Mouse (Mus musculus) monocyte, adult 5-6 weeks (primary cell): ENCODE data around the gene Myh9. TPM values are rescaled to one million over a fixed set of nuclear protein-coding genes. Genes with fewer than 3 reads are reported as not detected.
"Not testable (repeated sequence)": the region's sequence is repeated elsewhere in the genome, so short reads cannot be mapped to it uniquely, and the experiment has no call there.

Experiments used
- ATAC-seq: fragments of 153-309, 156-312 bp; replicated peaks from 2 replicates; pipeline ENCODE4 v1.8.0; 2017; ENCODE audit warnings: mild to moderate bottlenecking; ENCODE audit not compliant: low TSS enrichment, insufficient number of reproducible peaks, severe bottlenecking, poor library complexity, low FRiP score
- total RNA-seq: library from RNA; stranded (forward); fragments of 200-1000, 200-491, 200-594 nt; gene quantifications from 3 replicates; pipeline ENCODE4 v1.2.3, GENCODE M21; 2017

Myh9 gene
- total RNA-seq, 1 experiment from 2014 or later = 908 TPM

DNA sequence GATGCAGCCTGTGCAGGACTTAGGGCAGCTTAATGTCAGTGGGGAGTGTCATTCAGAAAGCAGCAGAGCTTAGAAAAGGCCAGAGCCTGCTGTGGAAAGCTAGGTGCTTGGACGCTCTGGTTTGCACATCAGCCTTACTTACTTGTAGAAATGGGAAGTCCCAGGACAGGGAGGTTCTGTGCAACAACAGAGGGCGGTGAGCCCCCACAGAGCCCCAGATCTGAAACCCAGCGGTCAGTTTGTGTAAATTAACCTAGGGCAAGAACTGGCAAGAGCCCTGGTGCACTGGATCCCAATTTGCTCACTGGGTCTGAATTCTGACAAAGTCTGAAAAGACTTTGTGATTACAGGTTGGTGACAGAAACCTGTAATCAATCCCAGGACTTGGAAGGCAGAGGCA is 5.1 kb upstream of the Myh9 start:
- ATAC-seq = no peak

DNA sequence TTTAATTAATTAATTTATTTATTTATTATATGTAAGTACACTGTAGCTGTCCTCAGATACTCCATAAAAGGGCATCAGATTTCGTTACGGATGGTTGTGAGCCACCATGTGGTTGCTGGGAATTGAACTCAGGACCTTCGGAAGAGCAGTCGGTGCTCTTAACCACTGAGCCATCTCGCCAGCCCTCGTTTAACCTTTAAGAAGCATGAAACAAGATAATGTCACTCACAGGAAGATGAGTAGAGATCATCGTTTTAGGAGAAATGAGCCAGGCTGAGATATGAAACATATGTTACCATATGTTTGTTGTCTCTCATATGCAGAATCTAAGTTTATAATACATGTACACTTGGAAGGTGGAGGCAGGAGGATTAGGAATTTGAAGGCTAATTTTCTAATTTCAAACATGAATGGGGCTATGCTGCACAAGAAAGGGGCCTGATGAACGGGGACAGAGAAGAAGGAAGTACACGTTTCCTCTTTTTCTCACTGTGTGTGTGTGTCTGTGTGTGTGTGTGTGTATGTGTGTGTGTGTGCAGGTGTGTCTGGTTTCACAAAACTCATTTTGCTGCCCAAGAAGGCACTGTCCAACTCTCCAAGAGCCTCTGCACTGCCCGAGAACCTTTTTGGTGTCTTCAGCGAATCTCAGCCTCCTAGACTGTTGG is 4.1 kb upstream of the Myh9 start:
- peak; percentile 18; the same call in 1 of the 2 replicates for ATAC-seq

DNA sequence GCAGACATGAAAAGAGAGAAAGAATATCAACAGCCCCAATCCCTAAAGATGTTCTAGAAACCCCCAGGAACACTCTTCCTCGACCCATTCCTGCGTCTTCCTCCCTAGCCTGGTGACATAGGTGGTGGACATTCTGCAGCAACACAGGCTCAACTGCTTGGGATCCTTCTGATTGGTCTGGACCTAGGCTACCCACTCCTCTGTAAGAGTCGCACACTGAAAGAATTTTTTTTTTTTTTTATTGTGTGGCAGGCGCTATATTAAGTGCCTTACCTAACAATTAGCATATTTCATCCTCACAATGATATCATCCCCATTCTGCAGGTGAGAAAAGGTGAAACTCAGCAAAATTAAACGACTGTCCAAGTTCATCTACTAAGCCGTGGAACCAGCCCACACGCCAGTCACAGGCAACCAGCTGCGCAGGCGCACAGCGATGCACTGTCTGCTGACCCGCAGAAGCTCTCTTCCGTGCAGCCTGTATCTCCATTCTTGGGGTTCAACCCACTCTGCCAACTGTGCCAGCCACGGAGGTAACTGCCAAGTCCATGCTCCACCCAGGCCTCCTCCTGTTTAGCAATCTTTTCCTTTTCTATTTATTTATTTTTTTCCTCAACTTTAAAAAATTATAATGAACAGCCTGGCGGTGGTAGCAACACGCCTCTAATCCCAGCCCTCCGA is 3.1 kb upstream of the Myh9 start:
- ATAC-seq = no peak

DNA sequence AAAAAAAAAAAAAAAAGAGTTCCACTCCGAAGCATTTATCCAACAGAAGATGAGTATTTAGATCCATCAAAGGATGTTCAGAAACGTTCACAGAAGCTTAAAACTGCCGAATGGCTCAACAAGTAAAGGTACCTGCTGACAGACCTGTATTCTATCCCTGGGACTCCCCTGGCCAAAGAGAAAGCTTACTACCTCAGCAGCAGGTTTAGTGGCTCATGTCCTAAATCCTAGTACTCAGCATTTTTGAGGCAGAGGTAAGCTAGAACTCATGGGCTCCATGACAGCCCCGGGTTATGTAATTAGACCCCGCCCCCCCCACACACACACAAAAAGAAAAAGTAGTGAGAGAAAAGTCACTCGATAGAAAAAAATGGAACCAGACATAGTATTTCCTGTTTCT is 2.1 kb upstream of the Myh9 start:
- ATAC-seq = no peak

DNA sequence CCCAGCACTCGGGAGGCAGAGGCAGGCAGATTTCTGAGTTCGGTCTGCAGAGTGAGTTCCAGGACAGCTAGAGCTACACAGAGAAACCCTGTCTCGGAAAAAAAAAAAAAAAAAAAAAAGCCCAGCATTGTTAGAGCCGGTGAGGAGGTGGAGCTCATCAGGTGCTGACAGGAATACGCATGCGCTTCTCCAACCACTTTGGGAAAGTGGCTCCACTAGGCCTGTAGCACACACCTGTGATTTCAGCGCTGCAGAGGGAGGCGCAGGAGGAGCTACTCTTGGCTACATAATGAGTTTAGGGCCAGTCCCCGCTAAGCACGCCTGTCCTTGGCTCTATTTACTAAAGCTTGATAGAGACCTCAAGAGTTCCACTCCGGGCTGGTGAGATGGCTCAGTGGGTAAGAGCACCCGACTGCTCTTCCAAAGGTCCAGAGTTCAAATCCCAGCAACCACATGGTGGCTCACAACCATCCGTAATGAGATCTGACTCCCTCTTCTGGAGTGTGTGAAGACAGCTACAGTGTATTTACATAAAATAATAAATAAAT is 1.6 kb upstream of the Myh9 start:
- not testable (repeated sequence) for ATAC-seq

DNA sequence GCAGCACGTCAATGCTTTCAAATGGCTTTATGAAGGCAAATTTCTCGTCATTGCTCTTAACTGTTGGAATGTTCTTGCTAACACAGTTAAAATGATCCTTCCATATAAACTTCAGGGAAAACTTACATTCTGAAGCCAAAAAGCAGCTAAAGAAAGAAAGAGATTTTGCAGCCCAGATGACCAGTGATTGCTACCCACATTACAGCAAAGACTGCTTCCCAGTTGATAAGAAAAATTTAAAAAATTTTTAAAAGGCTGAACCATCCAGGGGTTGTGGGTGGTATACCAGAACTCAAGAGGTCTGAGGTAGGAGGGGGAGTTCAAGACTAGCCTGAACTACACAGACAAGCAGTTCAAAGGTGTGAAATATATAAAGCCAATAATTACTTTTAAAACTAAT is 1.1 kb upstream of the Myh9 start:
- ATAC-seq = no peak

DNA sequence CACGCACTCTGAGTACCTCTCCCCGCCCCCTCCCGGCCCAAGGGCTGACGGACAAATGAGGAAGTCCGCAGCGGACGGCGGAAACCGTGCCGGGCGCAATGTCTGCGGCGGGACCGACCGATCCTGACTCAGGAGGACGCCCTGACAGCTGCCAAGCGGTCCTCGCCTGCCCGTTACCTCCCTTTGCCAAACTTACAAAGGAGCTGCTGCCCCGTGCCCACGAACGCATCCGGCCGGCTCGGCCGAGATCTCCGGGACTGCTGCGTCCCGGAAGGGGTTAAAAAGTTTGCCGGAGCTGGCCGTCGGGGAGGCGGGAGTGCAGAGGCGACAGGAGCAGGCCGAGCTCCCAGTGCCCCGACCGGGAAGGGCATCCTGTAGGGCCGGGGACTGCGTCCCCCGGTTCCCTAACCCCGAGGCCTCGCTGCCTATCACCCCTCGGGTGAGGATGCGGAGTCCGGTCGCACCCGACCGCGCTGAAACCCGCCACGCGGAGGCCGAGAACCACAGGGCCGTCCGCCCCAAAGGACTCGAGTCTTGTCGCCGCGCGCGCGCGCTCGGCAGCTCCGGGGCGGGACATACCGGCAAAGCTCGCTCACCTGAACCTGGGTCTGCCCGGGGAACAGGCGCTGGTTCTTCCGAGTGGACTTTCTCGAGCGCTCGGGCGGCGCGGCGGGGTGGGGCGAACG is 471 bp downstream of the Myh9 start:
- peak; percentile 14; the same call in 1 of the 2 replicates for ATAC-seq

DNA sequence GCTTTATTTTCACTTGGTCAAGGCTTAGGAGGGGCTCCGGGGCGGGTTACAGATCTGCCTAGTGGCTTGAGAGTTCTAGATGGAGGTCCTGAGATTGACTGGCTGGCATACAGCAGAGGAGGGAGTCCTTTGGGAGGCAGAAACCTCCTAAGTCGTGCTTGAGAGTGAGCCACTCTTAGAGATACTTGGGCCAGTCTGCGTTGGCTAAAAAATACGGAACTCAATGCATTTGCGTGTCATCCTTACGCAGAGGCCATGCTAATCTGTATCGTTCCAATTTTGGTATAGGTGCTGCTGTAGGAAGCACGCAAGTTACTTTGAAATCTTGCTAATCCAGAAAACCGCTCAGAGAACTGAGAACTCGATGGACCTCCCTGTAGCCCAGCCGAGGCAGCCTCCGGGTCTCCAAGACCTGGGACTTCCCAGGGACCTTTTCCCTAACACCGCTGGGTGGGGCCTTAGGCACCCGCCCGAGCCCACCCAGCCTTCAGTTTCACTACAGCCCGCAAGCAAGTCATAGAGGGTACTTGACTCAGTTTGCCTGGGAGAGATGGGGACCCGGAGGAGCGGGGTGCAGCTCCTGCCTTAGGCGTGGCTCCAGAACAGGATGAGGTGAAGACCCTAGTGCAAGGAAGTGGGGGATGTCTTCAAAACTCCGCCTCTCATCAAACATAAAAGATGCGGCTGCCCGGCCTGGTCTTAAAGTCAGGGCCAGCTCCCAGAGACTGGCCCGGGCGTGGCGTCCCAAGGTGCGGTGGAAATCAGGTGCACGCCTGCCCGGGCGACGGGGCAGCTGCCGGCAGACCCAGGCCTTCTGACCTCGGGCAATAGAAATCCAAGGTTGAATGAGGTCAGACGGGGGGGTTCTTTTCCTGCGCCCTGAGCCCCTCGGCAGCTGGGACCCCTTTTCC is 1.3 kb downstream of the Myh9 start:
- peak; percentile 16; the same call in 1 of the 2 replicates for ATAC-seq

DNA sequence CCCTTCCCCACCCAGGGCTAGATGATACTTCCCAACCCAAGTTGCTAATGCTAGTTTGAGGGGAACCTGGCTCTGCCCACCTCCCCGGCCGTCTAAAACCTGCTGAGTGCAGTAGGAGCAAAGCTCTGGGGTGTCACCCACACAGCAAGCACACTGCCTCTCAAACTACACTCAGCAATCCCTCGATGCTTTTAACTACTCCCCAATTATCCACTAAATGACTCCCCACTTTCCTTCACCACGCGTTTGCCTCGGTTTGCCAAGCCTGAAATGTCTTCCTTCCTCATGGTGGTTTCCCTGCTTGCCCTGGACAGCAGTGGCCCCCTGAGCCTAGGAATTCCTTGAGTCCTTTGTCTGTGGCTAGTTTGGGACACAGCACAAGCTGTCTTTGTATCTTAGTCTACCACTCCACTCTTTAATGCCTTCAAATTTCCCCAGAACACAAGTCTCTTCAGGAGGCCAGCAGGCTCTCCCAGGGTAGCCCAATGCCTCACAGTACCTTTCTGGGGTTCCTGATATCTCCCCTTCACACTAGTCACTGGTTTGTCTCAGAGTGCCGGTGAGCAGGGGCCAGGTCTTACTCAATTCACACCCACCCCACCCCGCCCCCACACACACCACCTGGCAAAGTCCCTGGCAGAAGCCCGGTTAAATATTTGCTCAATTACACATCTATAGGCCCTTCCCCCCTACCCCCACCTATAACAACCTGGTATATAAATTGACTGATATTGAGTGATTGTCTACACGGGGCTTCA is 2.3 kb downstream of the Myh9 start:
- no peak for ATAC-seq

DNA sequence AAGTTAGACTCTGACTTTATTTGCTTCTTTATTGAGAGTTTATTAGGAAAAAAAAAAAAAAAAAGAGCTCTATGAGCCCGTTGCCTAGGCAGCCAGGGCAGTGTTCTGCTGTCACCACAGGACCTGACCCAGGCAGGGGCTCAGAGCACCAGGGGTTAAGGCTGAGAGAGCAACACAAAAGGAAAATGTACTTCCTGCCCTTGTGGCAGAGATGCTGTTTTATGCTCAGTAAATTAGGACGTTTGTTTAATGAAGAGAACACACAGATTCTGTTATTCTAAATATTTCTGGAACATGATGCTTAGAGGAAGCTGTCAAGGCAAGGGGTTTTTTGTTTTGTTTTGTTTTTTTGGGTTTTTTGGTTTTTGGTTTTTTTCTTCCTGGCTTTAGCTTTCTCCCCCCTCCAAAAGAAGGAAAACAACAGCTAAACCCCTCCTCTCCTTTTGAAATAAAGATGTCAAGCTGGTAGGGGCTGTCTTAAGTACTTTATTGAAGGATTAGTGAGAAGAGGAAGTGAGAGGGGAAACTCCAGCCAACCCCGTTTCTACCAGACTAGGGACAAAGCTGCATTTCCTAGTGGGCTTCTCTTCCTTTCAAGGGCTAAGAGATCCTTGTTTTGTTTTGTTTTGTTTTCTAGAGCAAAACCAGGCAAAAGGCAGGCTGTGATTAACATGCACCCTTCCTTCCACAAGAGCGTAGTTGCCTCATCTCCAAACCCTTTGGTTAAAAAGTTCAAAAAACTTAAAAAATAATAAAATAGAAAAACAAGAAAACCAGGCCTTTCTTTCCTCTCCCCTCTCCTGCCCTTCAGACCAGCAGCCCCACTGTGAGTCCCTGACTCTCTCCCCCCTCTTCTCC is 3.2 kb downstream of the Myh9 start:
- no peak for ATAC-seq

DNA sequence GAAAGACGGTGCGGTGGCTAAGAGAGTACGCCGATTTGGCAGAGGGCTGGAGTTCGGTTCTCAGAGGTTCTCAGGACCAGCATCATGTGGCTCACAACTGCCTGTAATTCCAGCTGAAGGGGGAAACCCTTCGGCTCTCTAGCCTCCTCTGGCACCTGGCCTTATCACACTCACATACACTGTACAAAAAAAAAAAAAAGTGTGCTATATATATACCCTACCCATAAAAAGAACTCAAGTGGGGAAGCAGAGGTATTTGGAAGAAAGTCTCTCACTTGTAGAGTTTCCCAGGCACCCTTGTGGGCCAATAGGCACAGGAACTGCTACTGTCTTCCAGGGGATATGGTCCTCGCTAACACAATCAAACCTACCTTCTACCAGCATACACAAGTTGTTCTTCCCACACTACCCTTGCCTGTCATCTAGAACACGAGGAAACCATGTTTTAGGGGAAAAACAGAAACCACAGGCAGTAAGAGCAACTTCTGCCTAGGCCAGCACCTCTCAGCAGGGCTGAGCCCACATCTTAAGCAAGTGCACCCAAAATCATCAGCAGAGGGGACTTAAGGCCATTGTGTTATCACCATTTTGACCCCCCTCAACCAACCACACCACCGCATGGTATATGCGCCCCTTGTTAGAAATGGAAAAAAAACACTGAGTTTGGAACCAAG is 4.4 kb downstream of the Myh9 start:
- no peak for ATAC-seq

DNA sequence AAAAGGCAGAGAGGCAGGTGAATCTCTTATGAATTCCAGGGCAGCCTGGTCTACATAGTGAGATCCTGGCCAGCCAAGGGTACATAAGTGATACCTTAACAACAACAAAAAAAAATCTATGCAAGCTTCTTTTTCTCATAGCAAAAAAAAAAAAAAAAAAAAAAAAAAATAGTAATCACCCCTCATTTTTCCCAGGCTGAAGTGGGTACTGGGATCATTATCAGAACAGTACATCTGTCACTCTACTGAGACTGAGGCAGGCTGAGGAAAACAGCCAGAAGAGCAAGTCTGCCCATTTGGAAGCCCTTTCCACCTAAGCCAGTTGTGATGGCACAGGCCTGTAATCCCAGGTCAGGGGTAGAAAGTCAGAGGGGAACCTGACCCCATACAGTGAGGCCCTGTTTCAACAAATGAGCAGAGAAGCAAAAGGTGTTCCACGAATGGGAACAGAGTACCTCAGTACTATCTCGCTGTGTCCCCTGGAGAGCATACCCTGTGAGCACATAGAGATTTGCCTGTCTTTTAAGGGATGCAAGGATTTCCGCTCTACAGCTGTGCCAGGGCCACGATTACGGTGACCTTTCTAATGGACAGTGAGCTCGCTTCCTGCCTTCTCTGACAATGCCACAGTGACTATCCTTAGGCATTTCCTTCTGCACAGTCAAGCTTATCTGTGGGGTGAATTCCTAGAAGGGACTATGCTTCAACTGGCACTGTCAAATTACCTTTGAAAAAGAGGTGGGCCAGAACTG is 5.1 kb downstream of the Myh9 start:
- ATAC-seq = no peak

DNA sequence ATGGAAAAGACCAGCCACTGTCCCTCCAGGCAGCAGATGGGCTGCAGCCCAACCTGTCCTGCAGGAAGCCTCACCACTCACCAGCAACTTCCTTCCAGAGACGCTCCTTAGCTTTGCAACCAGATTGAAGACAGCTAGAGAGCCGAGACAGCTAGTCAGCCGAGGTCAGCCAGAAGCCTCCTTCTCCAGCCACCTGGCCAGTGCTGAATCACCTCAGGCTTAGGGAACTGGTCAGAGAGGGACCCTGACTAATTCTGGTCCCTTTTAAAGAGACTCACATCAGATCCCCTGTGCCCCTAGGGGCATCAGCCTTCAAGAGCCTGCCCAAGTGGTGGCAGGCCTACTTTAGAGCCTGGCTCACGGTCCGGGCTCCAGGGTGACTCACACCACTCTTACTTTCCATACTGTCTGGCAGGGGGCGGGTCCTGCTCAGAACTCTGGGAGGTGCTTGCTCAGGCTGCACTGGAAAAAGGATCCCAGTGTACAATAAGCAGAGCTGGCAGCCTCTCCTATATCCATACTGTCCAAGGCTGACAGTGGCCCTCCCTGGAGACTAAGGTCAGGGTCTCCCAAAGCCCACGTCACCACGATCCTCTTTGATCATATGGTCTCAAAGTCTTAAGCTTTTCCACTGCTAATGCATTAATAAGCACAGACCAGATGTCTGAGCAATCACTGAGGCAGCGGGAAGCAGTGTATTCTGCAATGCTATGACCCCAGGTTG is 5.9 kb downstream of the Myh9 start:
- no peak for ATAC-seq

DNA sequence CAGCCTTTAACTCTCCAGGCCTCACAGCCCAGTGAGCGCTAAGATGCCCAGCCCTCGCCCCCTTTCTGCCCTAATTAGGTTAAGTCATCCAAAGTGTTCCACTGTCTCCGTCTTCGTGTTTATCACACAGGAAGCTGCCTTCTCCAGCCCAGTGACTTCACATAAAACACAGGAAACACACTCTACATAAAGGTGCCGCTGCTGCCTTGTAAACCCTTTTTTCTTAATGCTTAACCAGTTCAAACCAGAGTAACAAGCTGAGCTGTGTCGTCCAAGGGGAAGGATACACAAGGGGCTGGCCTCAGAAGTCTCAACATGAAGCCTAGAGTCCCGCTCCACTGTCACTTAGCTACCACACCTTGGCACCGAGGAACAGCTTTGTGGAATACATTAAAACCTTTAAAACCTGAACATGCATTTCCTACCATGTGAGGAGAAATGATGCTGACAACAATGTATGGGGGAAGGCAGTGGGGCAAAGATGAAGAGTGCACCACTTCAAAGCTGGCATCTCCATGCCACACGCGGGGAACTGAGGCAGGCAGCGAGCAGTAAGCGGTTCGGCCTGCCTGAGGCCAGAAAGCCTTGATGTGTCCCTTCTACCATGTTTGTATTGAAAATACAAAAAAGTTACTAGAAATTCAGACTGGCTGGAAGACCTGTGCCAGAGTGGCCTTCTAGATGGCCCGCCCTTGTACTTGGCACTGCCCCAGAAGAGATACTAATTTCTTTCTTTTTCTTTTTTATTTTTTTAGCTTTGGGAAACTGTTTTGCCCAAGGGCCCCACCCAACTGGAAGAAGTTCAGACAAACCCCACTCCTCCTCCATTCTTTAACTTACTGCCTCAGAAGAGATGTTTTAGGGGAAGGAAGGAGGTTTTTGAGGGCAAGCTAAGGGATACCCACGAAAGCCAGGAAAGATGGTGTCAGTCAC is 7.4 kb downstream of the Myh9 start:
- no peak; the same call in 1 of the 2 replicates for ATAC-seq
